Mouse (Mus musculus) ES-E14 (cell line): Measurements from ENCODE around the gene Fnbp1l. TPM values are rescaled to one million over a fixed set of nuclear protein-coding genes. Genes with fewer than 3 reads are reported as not detected.

Experiments used
- DNase-seq: peaks from one replicate; pipeline ENCODE4 v3.0.0-alpha.2; 2013; ENCODE audit warnings: low read depth, low spot score
- H3K27ac ChIP-seq: 2 replicates; pipeline ENCODE4 v1.5.1; 2012; ENCODE audit warnings: low read depth, mild to moderate bottlenecking, low read length, moderate library complexity, mixed read lengths; ENCODE audit not compliant: poor library complexity, insufficient read depth, severe bottlenecking
- H3K36me3 ChIP-seq: 2 replicates; pipeline ENCODE4 v1.6.1; 2012; ENCODE audit warnings: mild to moderate bottlenecking, low read length, moderate library complexity, mixed read lengths; ENCODE audit not compliant: control insufficient read depth, poor library complexity, insufficient read depth, severe bottlenecking
- H3K4me1 ChIP-seq, 2 experiments: fragments of 150-350 bp in 1 of 2; sonication (generic) in 1 of 2; 2 replicates each; pipeline ENCODE4 v1.6.1; 2012; ENCODE audit warnings: low read length in 2 of 2, mild to moderate bottlenecking in 1 of 2, mixed read lengths in 1 of 2; ENCODE audit not compliant: control insufficient read depth in 2 of 2, insufficient read depth in 2 of 2, poor library complexity in 1 of 2
- H3K4me3 ChIP-seq, 2 experiments: fragments of 150-350 bp in 1 of 2; sonication (generic) in 1 of 2; 2 replicates each; pipeline ENCODE4 v1.5.1; 2012; ENCODE audit warnings: low read length in 2 of 2, low read depth in 1 of 2, mild to moderate bottlenecking in 1 of 2, mixed read lengths in 1 of 2; ENCODE audit not compliant: insufficient read depth in 1 of 2, poor library complexity in 1 of 2, severe bottlenecking in 1 of 2
- H3K9ac ChIP-seq: 2 replicates; pipeline ENCODE4 v1.6.1; 2012; ENCODE audit warnings: low read depth, mild to moderate bottlenecking, low read length, mixed read lengths; ENCODE audit not compliant: poor library complexity, insufficient read depth, severe bottlenecking
- H3K9me3 ChIP-seq: fragments of 150-350 bp; sonication (generic); 2 replicates; pipeline ENCODE4 v1.6.1; 2012; ENCODE audit warnings: low read depth, mild to moderate bottlenecking, low read length; ENCODE audit not compliant: control insufficient read depth, insufficient read depth
- CHD2 ChIP-seq: IDR thresholded peaks from 2 replicates; pipeline ENCODE4 v1.6.1; 2014; ENCODE audit warnings: mild to moderate bottlenecking, low read depth, low read length, inconsistent platforms
- HCFC1 ChIP-seq: IDR thresholded peaks from 2 replicates; pipeline ENCODE4 v1.6.1; 2012; ENCODE audit warnings: low read length, inconsistent platforms, borderline replicate concordance; ENCODE audit not compliant: insufficient read depth
- MAFK ChIP-seq: IDR thresholded peaks from 2 replicates; pipeline ENCODE4 v1.6.1; 2014; ENCODE audit warnings: mild to moderate bottlenecking, low read depth, low read length, inconsistent platforms; ENCODE audit not compliant: insufficient read depth
- ZC3H11A ChIP-seq: IDR thresholded peaks from 2 replicates; pipeline ENCODE4 v1.6.1; 2012; ENCODE audit warnings: low read depth, mild to moderate bottlenecking, inconsistent platforms, low read length, borderline replicate concordance
- ZNF384 ChIP-seq: IDR thresholded peaks from 2 replicates; pipeline ENCODE4 v1.6.1; 2012; ENCODE audit warnings: low read depth, low read length, inconsistent platforms
- in situ Hi-C, 2 experiments: fragments of 600-800 bp; cut with MboI; formaldehyde crosslinking; loops; one replicate each; pipeline ENCODE4 v1.15.1; 2025; ENCODE audit warnings: low sequenced_read_pairs in 2 of 2, inconsistent platforms in 1 of 2; ENCODE audit not compliant: unreplicated experiment in 2 of 2
- total RNA-seq: library from RNA; depleted of rRNA; stranded (reverse); fragments of 300-350 nt; gene quantifications from 2 replicates; pipeline ENCODE4 v1.2.3, GENCODE M21; 2012

Fnbp1l gene
- total RNA-seq, 1 experiment = 25.5 TPM

DNA sequence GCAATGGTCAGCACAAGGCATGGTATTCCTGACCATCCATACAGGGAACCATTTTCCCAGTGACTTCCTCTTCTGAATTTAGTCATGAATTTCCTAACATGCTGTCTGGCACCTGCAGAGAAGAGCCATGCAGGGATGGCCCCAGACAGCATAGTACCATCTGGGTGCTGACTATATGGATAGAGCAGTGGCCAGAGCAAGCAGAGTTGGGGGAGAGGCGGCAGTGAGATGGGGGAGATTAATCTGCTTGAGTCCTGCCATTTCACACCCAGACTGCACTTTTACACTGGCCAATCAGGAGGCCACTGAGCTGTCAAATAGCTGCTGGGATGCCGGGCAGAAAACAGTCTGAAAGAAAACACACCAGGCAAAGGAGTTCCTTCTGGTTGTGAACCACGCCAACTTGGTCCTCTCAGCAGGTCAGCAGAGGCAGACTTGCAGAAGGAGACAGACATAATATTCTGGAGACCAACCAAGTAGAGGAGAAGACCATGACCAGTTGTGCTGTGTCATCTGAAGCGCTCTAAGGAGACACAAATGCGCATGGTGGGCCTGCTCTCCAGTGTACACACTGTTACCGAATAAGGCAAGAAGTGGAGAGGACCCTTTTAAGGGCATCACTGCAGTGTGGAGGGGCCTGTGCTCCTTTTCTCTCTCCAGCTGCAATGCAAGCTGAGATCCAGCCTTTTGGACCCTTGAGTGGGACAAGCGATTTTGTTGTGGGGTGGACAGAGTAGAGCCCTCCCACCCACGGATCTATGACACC is 83.4 kb downstream of the Fnbp1l start:
- TF ChIP-seq HCFC1 (no peak), ZC3H11A (no peak), ZNF384 (no peak), MAFK (no peak), CHD2 (no peak)
- no peak overlapping the region for H3K4me3 ChIP-seq
- in situ Hi-C loops = no loop called here
- DNase-seq = no peak
- H3K4me1 ChIP-seq = no peaks in the 10 kb centered on the region
- no peak overlapping the region for H3K27ac ChIP-seq
- no peaks in the 10 kb centered on the region for H3K9me3 ChIP-seq
- no peak overlapping the region for H3K9ac ChIP-seq
- peaks cover 15% of the 10 kb centered on the region for H3K36me3 ChIP-seq

- no peak for TF ChIP-seq ZNF384
- no peak for TF ChIP-seq MAFK
- TF ChIP-seq HCFC1 = no peak
- TF ChIP-seq CHD2 = no peak
- TF ChIP-seq ZC3H11A = no peak
- Histone ChIP-seq H3K4me3 (no peak overlapping the region), H3K27ac (no peak overlapping the region), H3K36me3 (peaks cover 39% of the 10 kb centered on the region), H3K9me3 (no peaks in the 10 kb centered on the region), H3K4me1 (no peaks in the 10 kb centered on the region), H3K9ac (no peak overlapping the region)
- in situ Hi-C loops = no loop called here
- DNase-seq = no peak
These were observed 91.0 kb downstream of the Fnbp1l start for GRCm38 (mm10) chr3:122528477-122528876.

- Histone ChIP-seq H3K4me1 (no peaks in the 10 kb centered on the region), H3K9ac (no peak overlapping the region), H3K27ac (no peak overlapping the region), H3K9me3 (no peaks in the 10 kb centered on the region), H3K36me3 (peaks cover 47% of the 10 kb centered on the region), H3K4me3 (no peak overlapping the region)
- in situ Hi-C loops = no loop called here
- no peak for DNase-seq
- TF ChIP-seq MAFK (no peak), CHD2 (no peak)
These were observed 98.2 kb downstream of the Fnbp1l start for GRCm38 (mm10) chr3:122521294-122521693.

DNA sequence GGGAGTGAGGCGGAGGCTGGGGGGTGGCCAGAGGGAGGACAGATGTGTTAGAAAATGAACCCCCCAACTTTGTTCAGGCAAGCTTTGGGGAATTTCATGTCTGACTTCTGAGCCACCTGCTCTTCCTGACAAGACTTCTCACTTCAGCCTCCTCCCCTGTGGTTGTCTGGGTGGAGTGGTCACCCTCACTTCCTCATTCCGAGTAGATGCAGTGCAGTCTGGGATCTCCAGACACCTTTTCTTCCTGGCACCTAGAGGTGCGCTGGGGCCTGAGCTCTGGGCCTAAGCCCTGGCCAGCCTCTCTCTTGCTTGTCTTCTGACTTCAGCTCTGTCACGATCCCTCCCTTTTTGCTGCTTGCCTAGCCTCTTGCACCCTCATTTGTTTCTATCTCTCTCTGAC is 98.6 kb downstream of the Fnbp1l start:
- Histone ChIP-seq H3K4me3 (no peak overlapping the region), H3K36me3 (peaks cover 51% of the 10 kb centered on the region), H3K9ac (no peak overlapping the region), H3K4me1 (no peaks in the 10 kb centered on the region), H3K9me3 (no peaks in the 10 kb centered on the region), H3K27ac (no peak overlapping the region)
- no peak for DNase-seq
- no peak for TF ChIP-seq MAFK
- no peak for TF ChIP-seq ZNF384
- TF ChIP-seq CHD2 = no peak
- no peak for TF ChIP-seq HCFC1
- no peak for TF ChIP-seq ZC3H11A
- in situ Hi-C loops = no loop called here

- no peak overlapping the region for H3K27ac ChIP-seq
- in situ Hi-C loops = no loop called here
- no peaks in the 10 kb centered on the region for H3K9me3 ChIP-seq
- TF ChIP-seq ZNF384 (no peak), CHD2 (no peak), HCFC1 (no peak)
- no peak for DNase-seq
- H3K4me1 ChIP-seq = no peaks in the 10 kb centered on the region
- no peak overlapping the region for H3K4me3 ChIP-seq
- H3K36me3 ChIP-seq = peaks cover 52% of the 10 kb centered on the region
- no peak overlapping the region for H3K9ac ChIP-seq
These were observed 99.2 kb downstream of the Fnbp1l start for GRCm38 (mm10) chr3:122520365-122520764.
